In the genomic region with DNA sequence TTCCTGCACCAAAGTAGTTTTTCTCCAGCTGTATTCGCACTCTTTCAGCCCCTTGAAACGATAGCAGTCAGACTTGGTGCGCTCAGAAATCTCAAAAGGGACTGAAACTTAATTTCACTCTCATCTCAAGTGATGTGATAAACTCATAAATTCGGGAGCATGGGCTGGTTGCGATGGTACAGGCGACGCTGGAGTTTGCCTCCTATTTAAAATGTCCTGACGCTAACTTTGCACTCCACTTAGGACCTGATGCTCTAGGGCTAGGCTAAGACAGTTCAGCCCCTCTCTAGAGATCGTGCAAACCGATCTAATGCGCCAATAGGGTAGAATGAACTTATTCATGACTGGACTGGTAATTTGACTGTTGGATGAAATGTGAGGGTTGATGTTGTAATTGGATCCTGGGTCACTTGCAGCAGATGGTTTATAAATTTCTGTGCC, we compare ENCODE assay signal across 1 mouse cellular context.
TF ChIP-seq lines count a peak whose summit lies in the region.

No protein-coding gene starts in this region.

TF ChIP-seq in ES-E14, 5 proteins besides CTCF, POLR2A, EP300 and RAD21 (continued from another document):
- TF ChIP-seq MAFK (IDR thresholded peaks at IDR 0.05; ENCODE audit: insufficient read depth, low read depth, low read length), result no peak
- TF ChIP-seq HCFC1 (IDR thresholded peaks at IDR 0.05; ENCODE audit: borderline replicate concordance, insufficient read depth, low read length), result no peak
- no peak for TF ChIP-seq ZNF384 (IDR thresholded peaks at IDR 0.05; ENCODE audit: low read depth, low read length)
- no peak for TF ChIP-seq CHD2 (IDR thresholded peaks at IDR 0.05; ENCODE audit: low read depth, low read length)
